Mouse (Mus musculus): ENCODE results near the gene Baz2b. TPM values are rescaled to one million over a fixed set of nuclear protein-coding genes. Genes with fewer than 3 reads are reported as not detected.
A peak's percentile ranks its signal among the peaks of the same experiment; 100 is the strongest.
"Not testable (repeated sequence)": the region's sequence is repeated elsewhere in the genome, so short reads cannot be mapped to it uniquely, and the experiment has no call there.

Gene Baz2b
- total RNA-seq, 2 experiments from 2014 or later, result 64.2 to 67.9 TPM

- no peak overlapping the region for H3K4me3 ChIP-seq
- TF ChIP-seq CTCF (IDR thresholded peaks at IDR 0.05), result no peak
- no peak overlapping the region for H3K27ac ChIP-seq
- DNase-seq (ENCODE audit: extremely low spot score in 1 of 2, low spot score in 2 of 2), result no peak
- intact Hi-C loops (cut with DNase I), result no loop called here
These were observed 61.0 kb downstream of the Baz2b start for GRCm38 (mm10) chr2:60148651-60149050.

DNA sequence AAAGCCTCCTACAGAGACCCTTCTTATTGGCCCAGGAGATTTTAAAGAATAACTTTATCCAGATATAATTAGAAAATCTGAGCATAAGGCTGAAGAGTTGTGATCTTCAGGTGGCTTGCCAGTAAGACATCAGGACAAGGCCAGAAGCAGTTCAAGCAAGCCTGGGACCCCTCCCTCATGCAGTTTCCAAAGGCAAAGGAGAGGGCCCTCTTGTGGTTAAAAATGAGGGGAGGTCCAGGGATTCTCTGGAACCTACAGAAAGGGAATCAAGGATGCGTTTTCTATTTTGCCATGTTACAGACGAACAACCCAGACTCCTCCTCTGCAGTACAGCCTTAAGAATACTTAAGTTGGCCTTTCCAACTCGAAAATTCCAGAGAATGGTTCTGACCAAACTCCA is 62.2 kb downstream of the Baz2b start:
- H3K27ac ChIP-seq, result no peak overlapping the region
- TF ChIP-seq CTCF (IDR thresholded peaks at IDR 0.05), result peak; percentile 21
- no peak overlapping the region for H3K4me3 ChIP-seq
- intact Hi-C loops (cut with DNase I), result no loop called here
- no peak for DNase-seq (ENCODE audit: extremely low spot score in 1 of 2, low spot score in 2 of 2)

GRCm38 (mm10) chr2:60145742-60146141 is 63.9 kb downstream of the Baz2b start:
- TF ChIP-seq CTCF (IDR thresholded peaks at IDR 0.05), result no peak
- intact Hi-C loops (cut with DNase I), result no loop called here
- no peak for DNase-seq (ENCODE audit: extremely low spot score in 1 of 2, low spot score in 2 of 2)

GRCm38 (mm10) chr2:60143383-60143782 is 66.3 kb downstream of the Baz2b start:
- TF ChIP-seq CTCF (IDR thresholded peaks at IDR 0.05), result no peak

More at GRCm38 (mm10) chr2:60145742-60146141, 63.9 kb downstream of the Baz2b start:
- Histone ChIP-seq H3K4me3 (no peak overlapping the region), H3K27ac (no peak overlapping the region)

GRCm38 (mm10) chr2:60142281-60142680 is 67.4 kb downstream of the Baz2b start:
- Histone ChIP-seq H3K27ac (no peak overlapping the region), H3K4me3 (no peak overlapping the region)
- no peak for TF ChIP-seq CTCF (IDR thresholded peaks at IDR 0.05)
- intact Hi-C loops (cut with DNase I), result no loop called here
- DNase-seq (ENCODE audit: extremely low spot score in 1 of 2, low spot score in 2 of 2), result no peak

More at GRCm38 (mm10) chr2:60143383-60143782, 66.3 kb downstream of the Baz2b start:
- Histone ChIP-seq H3K27ac (no peak overlapping the region), H3K4me3 (no peak overlapping the region)
- DNase-seq (ENCODE audit: extremely low spot score in 1 of 2, low spot score in 2 of 2), result no peak
- intact Hi-C loops (cut with DNase I), result no loop called here

GRCm38 (mm10) chr2:60138751-60139162 is 70.9 kb downstream of the Baz2b start:
- Histone ChIP-seq H3K4me3 (no peak overlapping the region), H3K27ac (no peak overlapping the region)
- intact Hi-C loops (cut with DNase I), result loop anchor here (10.0 kb wide), 1 partner anchor 744 kb away; no protein-coding TSS in a partner anchor
- no peak for DNase-seq (ENCODE audit: extremely low spot score in 1 of 2, low spot score in 2 of 2)
- no peak for TF ChIP-seq CTCF (IDR thresholded peaks at IDR 0.05)

DNA sequence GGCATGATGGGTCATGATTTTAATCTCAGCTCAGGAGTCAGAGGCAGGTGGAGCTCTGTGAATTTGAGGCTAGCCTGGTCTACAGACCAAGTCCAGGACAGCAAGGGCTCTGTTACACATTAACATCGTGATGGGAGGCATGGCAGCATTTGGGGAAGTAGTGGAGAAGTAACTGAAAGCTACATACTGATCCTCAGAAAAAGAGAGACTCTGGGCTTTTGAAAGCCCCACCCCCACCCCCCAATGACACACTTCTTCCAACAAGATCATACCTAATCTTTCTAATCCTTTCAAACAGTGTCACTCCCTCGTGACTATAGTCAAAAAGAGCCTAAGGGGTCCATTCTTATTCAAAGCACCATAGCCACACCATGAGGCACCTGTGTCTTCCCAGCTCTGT is 73.8 kb downstream of the Baz2b start:
- no peak for DNase-seq (ENCODE audit: extremely low spot score in 1 of 2, low spot score in 2 of 2)
- Histone ChIP-seq H3K4me3 (no peak overlapping the region), H3K27ac (no peak overlapping the region)
- no peak for TF ChIP-seq CTCF (IDR thresholded peaks at IDR 0.05)
- intact Hi-C loops (cut with DNase I), result loop anchor here (10.0 kb wide), 1 partner anchor 741 kb away; no protein-coding TSS in a partner anchor

GRCm38 (mm10) chr2:60134958-60135357 is 74.7 kb downstream of the Baz2b start:
- not testable (repeated sequence) for H3K4me3 ChIP-seq; DNase-seq (ENCODE audit: extremely low spot score in 1 of 2, low spot score in 2 of 2); H3K27ac ChIP-seq
- intact Hi-C loops (cut with DNase I), result loop anchor here (10.0 kb wide), 1 partner anchor 740 kb away; no protein-coding TSS in a partner anchor

DNA sequence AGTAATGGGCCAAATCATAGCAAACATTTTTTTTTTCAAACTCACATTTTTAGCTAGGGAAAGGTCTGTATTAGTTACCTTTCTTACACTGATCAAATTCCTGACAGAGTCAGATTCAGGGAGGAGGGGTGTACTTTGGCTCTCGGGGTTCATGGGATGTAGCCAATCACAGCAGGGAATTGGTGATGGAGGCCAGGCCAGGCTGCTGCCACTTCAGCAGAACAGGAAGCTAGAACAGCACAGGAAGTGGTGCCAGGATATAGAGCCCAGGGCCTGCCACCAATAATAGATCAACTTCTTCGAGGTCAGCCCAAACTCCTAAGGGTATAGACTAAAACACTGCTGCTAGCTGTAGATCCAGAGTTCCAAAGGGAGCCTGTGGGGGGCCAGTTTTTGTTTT is 76.6 kb downstream of the Baz2b start:
- Histone ChIP-seq H3K27ac (no peak overlapping the region), H3K4me3 (no peak overlapping the region)
- DNase-seq (ENCODE audit: extremely low spot score in 1 of 2, low spot score in 2 of 2), result no peak
- no peak for TF ChIP-seq CTCF (IDR thresholded peaks at IDR 0.05)
- intact Hi-C loops (cut with DNase I), result loop anchor here (10.0 kb wide), 1 partner anchor 738 kb away; no protein-coding TSS in a partner anchor

GRCm38 (mm10) chr2:60132269-60133042 is 77.2 kb downstream of the Baz2b start:
- no peak for TF ChIP-seq CTCF (IDR thresholded peaks at IDR 0.05)
- intact Hi-C loops (cut with DNase I), result loop anchor here (10.0 kb wide), 1 partner anchor 738 kb away; no protein-coding TSS in a partner anchor
- no peak for DNase-seq (ENCODE audit: extremely low spot score in 1 of 2, low spot score in 2 of 2)

DNA sequence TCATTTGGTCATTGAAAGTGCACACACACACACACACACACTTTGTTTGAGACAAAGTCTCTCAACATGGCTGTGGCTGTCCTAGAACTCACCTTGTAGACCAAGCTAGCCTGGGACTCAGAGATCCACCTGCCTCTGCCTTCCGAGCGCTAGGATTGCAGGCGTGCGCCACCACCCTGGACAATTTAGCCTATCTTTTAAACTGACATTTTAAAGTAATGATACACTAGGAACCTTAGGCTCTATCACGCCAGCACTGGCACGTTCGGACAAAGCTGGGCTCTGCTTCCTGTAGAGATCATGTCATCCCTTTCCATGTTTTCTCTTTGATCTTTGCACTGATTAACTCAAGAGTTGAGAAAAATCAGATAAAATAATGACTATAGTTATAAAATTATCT is 81.0 kb downstream of the Baz2b start:
- no peak overlapping the region for H3K4me3 ChIP-seq
- no peak for TF ChIP-seq CTCF (IDR thresholded peaks at IDR 0.05)
- no peak for DNase-seq (ENCODE audit: extremely low spot score in 1 of 2, low spot score in 2 of 2)
- intact Hi-C loops (cut with DNase I), result no loop called here
- H3K27ac ChIP-seq, result no peak overlapping the region

More at GRCm38 (mm10) chr2:60132269-60133042, 77.2 kb downstream of the Baz2b start:
- H3K4me3 ChIP-seq, result no peak overlapping the region
- no peak overlapping the region for H3K27ac ChIP-seq

- intact Hi-C loops (cut with DNase I), result no loop called here
- Histone ChIP-seq H3K27ac (no peak overlapping the region), H3K4me3 (no peak overlapping the region)
- TF ChIP-seq CTCF (IDR thresholded peaks at IDR 0.05), result no peak
- no peak for DNase-seq (ENCODE audit: extremely low spot score in 1 of 2, low spot score in 2 of 2)
These were observed 82.8 kb downstream of the Baz2b start for GRCm38 (mm10) chr2:60126831-60127230.
